In genomic region chr11:69121741-69122335, GRCm38 (mm10) we compare ENCODE assay signal across 8 mouse cellular contexts. TPM values are rescaled to one million over a fixed set of nuclear protein-coding genes. Genes with fewer than 3 reads are reported as not detected.
DNase-seq lines count a peak whose midpoint lies in the region; ATAC-seq and TF ChIP-seq lines count a peak whose summit lies in the region.

No protein-coding gene starts in this region.

- no peak for TF ChIP-seq EP300 in CH12.LX (IDR thresholded peaks at IDR 0.05; ENCODE audit: low read length)

- H3K36me3 ChIP-seq in heart, embryonic 14.5 days (ENCODE audit: control insufficient read depth, insufficient read depth, low read length), result no peaks in the 10 kb centered on the region
- no peaks in the 10 kb centered on the region for H3K36me3 ChIP-seq in CH12.LX (replicated peaks in 1 of 2; ENCODE audit: control insufficient read depth in 1 of 2, insufficient read depth in 1 of 2, low read length in 1 of 2)

- H3K79me2 ChIP-seq in CH12.LX (replicated peaks; ENCODE audit: control insufficient read depth, extremely low read depth, insufficient read depth, poor library complexity, severe bottlenecking), result no peaks in the 10 kb centered on the region

- in situ Hi-C loops in CH12.LX (cut with MboI; ENCODE audit: low pct_ligation_motif_present, low pct_unique_long_range_greater_than_20kb, low sequenced_read_pairs), result no loop called here

- intact Hi-C loops in heart, postnatal 36 days (cut with DNase I), result loop anchor here (1.0 kb wide), 1 partner anchor 30 kb away; no protein-coding TSS in a partner anchor

- no peak for TF ChIP-seq CTCF in CH12.LX (conservative IDR thresholded peaks at IDR 0.05 in 1 of 2, IDR thresholded peaks at IDR 0.05 in 1 of 2; ENCODE audit: low read depth in 2 of 2, low read length in 2 of 2)

- H3K27ac ChIP-seq in heart, embryonic 14.5 days (replicated peaks in 1 of 2; ENCODE audit: control insufficient read depth in 1 of 2, insufficient read depth in 1 of 2, low read depth in 2 of 2, low read length in 2 of 2), result peak overlapping the region; percentile 80 to 89; a peak in 3 of 4 replicates
- no peak overlapping the region for H3K27ac ChIP-seq in CH12.LX (ENCODE audit: insufficient read depth, low read depth)
- H3K27ac ChIP-seq in brown adipose tissue, adult 24 weeks (replicated peaks; ENCODE audit: low read depth, low read length), result 0 out of 2 replicates have a peak overlapping the region, but pooled peaks have one; percentile 38

- TF ChIP-seq POLR2A in CH12.LX (IDR thresholded peaks at IDR 0.05; ENCODE audit: low read depth, low read length), result no peak

- peaks cover 10 to 35% of the 10 kb centered on the region in 2 experiments for H3K4me1 ChIP-seq in heart, embryonic 14.5 days (ENCODE audit: control insufficient read depth in 2 of 2, insufficient read depth in 2 of 2, low read length in 2 of 2)
- H3K4me1 ChIP-seq in CH12.LX (ENCODE audit: control insufficient read depth in 1 of 2, insufficient read depth in 2 of 2), result peaks cover 5 to 52% of the 10 kb centered on the region in 2 experiments
- H3K4me1 ChIP-seq in brown adipose tissue, adult 24 weeks (ENCODE audit: control insufficient read depth, insufficient read depth, insufficient read length, low read length), result no peaks in the 10 kb centered on the region; the same call in 1 of the 2 replicates

- peak overlapping the region; percentile 84 for H3K4me2 ChIP-seq in heart, embryonic 14.5 days (ENCODE audit: low read length)
- H3K4me2 ChIP-seq in CH12.LX (ENCODE audit: insufficient read depth, low read depth, poor library complexity, severe bottlenecking), result peak overlapping the region; percentile 78

- ATAC-seq in heart, embryonic 14.5 days (ENCODE audit: insufficient number of reproducible peaks, insufficient read depth, low FRiP score, low read depth), result no peak
- no peak for ATAC-seq in granulocyte monocyte progenitor cell, adult 5-6 weeks (replicated peaks; ENCODE audit: poor library complexity, severe bottlenecking)

- DNase-seq in heart, postnatal 36 days, result no peak
- peak; percentile 27 for DNase-seq in CH12.LX (ENCODE audit: extremely low read depth)
- DNase-seq in induced T-regulatory cell, adult 2 months (ENCODE audit: low read depth), result peak; percentile 70
- DNase-seq in naive thymus-derived CD4-positive, alpha-beta T cell, adult 2 months (ENCODE audit: low read depth), result peak; percentile 62
- DNase-seq in urinary bladder, adult 18-20 months (ENCODE audit: low spot score in 2 of 2), result no peak

- H3K9me3 ChIP-seq in heart, embryonic 14.5 days (ENCODE audit: control insufficient read depth, low read length), result no peaks in the 10 kb centered on the region
- H3K9me3 ChIP-seq in CH12.LX (replicated peaks; ENCODE audit: low read length), result no peaks in the 10 kb centered on the region

- dilution Hi-C loops in CH12.LX (cut with MboI; ENCODE audit: extremely low pct_ligation_motif_present, extremely low pct_unique_long_range_greater_than_20kb, low sequenced_read_pairs), result no loop called here

- no peaks in the 10 kb centered on the region for H3K27me3 ChIP-seq in heart, embryonic 14.5 days (ENCODE audit: control insufficient read depth, insufficient read depth, low read length)
- peaks cover 61% of the 10 kb centered on the region for H3K27me3 ChIP-seq in CH12.LX (replicated peaks)

- H3K4me3 ChIP-seq in heart, embryonic 14.5 days (ENCODE audit: control insufficient read depth in 1 of 2, insufficient read depth in 1 of 2, low read depth in 1 of 2, low read length in 2 of 2), result peak overlapping the region; percentile 70 to 73
- peak overlapping the region; percentile 69 to 97 (median 76) for H3K4me3 ChIP-seq in CH12.LX (replicated peaks in 1 of 3; ENCODE audit: low read depth in 2 of 3, low read length in 2 of 3, poor library complexity in 1 of 3)
- peak overlapping the region; percentile 64 for H3K4me3 ChIP-seq in brown adipose tissue, adult 24 weeks (ENCODE audit: insufficient read depth, low read depth, low read length)

- under 1% methylated on average over 32 of the region's 32 CpGs for WGBS in heart, embryonic 14.5 days

- no peak for TF ChIP-seq RAD21 in CH12.LX (IDR thresholded peaks at IDR 0.05; ENCODE audit: low read depth, low read length)

- peak overlapping the region; percentile 77 for H3K9ac ChIP-seq in heart, embryonic 14.5 days (ENCODE audit: low read length)
- H3K9ac ChIP-seq in CH12.LX (ENCODE audit: insufficient read depth, low read depth), result peak overlapping the region; percentile 68

TF ChIP-seq in CH12.LX, 34 proteins besides CTCF, POLR2A, EP300 and RAD21 (continues in another document):
- TF ChIP-seq HCFC1 (IDR thresholded peaks at IDR 0.05; ENCODE audit: low read depth, low read length) (0 out of 2 replicates have a peak, but pooled peaks have one; percentile 14), MYC (IDR thresholded peaks at IDR 0.05; ENCODE audit: low read depth, low read length) (no peak), ZNF384 (IDR thresholded peaks at IDR 0.05; ENCODE audit: low read depth, low read length) (no peak), RCOR1 (conservative IDR thresholded peaks at IDR 0.05; ENCODE audit: low read depth, low read length) (no peak), JUN (IDR thresholded peaks at IDR 0.05; ENCODE audit: insufficient read depth, low read depth, low read length) (no peak), SIN3A (IDR thresholded peaks at IDR 0.05; ENCODE audit: low read length) (peak; percentile 2; the same call in 1 of the 2 replicates), MEF2A (IDR thresholded peaks at IDR 0.05; ENCODE audit: borderline replicate concordance, low read depth, low read length) (peak; percentile 10; the same call in 1 of the 2 replicates), USF1 (IDR thresholded peaks at IDR 0.05; ENCODE audit: low read depth, low read length) (no peak), NRF1 (IDR thresholded peaks at IDR 0.05; ENCODE audit: low read depth, low read length) (no peak), UBTF (IDR thresholded peaks at IDR 0.05; ENCODE audit: low read depth, low read length) (no peak), KAT2A (IDR thresholded peaks at IDR 0.05; ENCODE audit: insufficient replicate concordance, low read length) (no peak), USF2 (conservative IDR thresholded peaks at IDR 0.05; ENCODE audit: low read depth, low read length) (no peak), ZKSCAN1 (IDR thresholded peaks at IDR 0.05; ENCODE audit: borderline replicate concordance, low read depth, low read length) (no peak), E2F4 (IDR thresholded peaks at IDR 0.05; ENCODE audit: insufficient replicate concordance, low read depth, low read length) (no peak)

RNA-seq across cellular contexts. Expression of gene 9130213A22Rik, which starts 0.6 kb away (rescaled TPM):
- polyA plus RNA-seq in heart, embryonic 14.5 days (2014; fragmentation: Nextera tagmentation; extraction: Ambion mirVana), result 0.28 and 1.2 TPM in 2 replicates
- total RNA-seq in heart, postnatal 36 days (2021), result under 1 TPM in 1 of 2 experiments, not detected in 1; 0.22 TPM
- total RNA-seq in CH12.LX (2012; rRNA removed) (not detected in 2 replicates), CH12.LX (2014; rRNA removed) (not detected in 2 replicates)
- polyA plus RNA-seq in CH12.LX (2012; ENCODE audit: insufficient read length, low read depth), result not detected in 2 replicates
- polyA plus RNA-seq in brown adipose tissue, adult 24 weeks (2012; ENCODE audit: insufficient read depth, insufficient read length, missing spikeins), result 0.87 TPM in 1 of 2 replicates, not detected in the other
- 0.17 TPM in 1 of 2 replicates, not detected in the other for total RNA-seq in granulocyte monocyte progenitor cell, adult 5-6 weeks (2014; fragmentation: Nextera tagmentation)
- not detected in 2 replicates for total RNA-seq in granulocyte monocyte progenitor cell, adult 5-6 weeks (2017)

RNA-seq across cellular contexts. Expression of gene Hes7, which starts 1.6 kb away (rescaled TPM):
- polyA plus RNA-seq in heart, embryonic 14.5 days (2014; fragmentation: Nextera tagmentation; extraction: Ambion mirVana), result 0.43 and 0.47 TPM in 2 replicates
- not detected for total RNA-seq in heart, postnatal 36 days (2021)
- total RNA-seq in CH12.LX (2012; rRNA removed) (0.04 TPM in 1 of 2 replicates, not detected in the other), CH12.LX (2014; rRNA removed) (not detected in 2 replicates)
- not detected in 2 replicates for polyA plus RNA-seq in CH12.LX (2012; ENCODE audit: insufficient read length, low read depth)
- polyA plus RNA-seq in brown adipose tissue, adult 24 weeks (2012; ENCODE audit: insufficient read depth, insufficient read length, missing spikeins), result not detected in 2 replicates
- not detected in 2 replicates for total RNA-seq in granulocyte monocyte progenitor cell, adult 5-6 weeks (2014; fragmentation: Nextera tagmentation)
- total RNA-seq in granulocyte monocyte progenitor cell, adult 5-6 weeks (2017), result not detected in 2 replicates

RNA-seq across cellular contexts. Expression of gene Aloxe3, which starts 3.9 kb away (rescaled TPM):
- 0.09 and 0.15 TPM in 2 replicates for polyA plus RNA-seq in heart, embryonic 14.5 days (2014; fragmentation: Nextera tagmentation; extraction: Ambion mirVana)
- total RNA-seq in heart, postnatal 36 days (2021), result not detected
- total RNA-seq in CH12.LX (2012; rRNA removed), result 0.13 TPM in 1 of 2 replicates, not detected in the other
- total RNA-seq in CH12.LX (2014; rRNA removed), result not detected in 2 replicates
- 0.19 and 0.23 TPM in 2 replicates for polyA plus RNA-seq in CH12.LX (2012; ENCODE audit: insufficient read length, low read depth)
- not detected in 2 replicates for polyA plus RNA-seq in brown adipose tissue, adult 24 weeks (2012; ENCODE audit: insufficient read depth, insufficient read length, missing spikeins)
- not detected in 2 replicates for total RNA-seq in granulocyte monocyte progenitor cell, adult 5-6 weeks (2014; fragmentation: Nextera tagmentation)
- not detected in 2 replicates for total RNA-seq in granulocyte monocyte progenitor cell, adult 5-6 weeks (2017)

RNA-seq across cellular contexts. Expression of gene Per1, which starts 26.8 kb away (rescaled TPM):
- polyA plus RNA-seq in heart, embryonic 14.5 days (2014; fragmentation: Nextera tagmentation; extraction: Ambion mirVana), result 16.0 and 17.8 TPM in 2 replicates
- total RNA-seq in heart, postnatal 36 days (2021), result 10 to 100 TPM; 34.2 to 82.1 TPM
- total RNA-seq in CH12.LX (2012; rRNA removed), result 11.5 and 11.8 TPM in 2 replicates
- 2.8 and 3.2 TPM in 2 replicates for total RNA-seq in CH12.LX (2014; rRNA removed)
- 37.9 and 38.3 TPM in 2 replicates for polyA plus RNA-seq in CH12.LX (2012; ENCODE audit: insufficient read length, low read depth)
- 7.9 and 15.6 TPM in 2 replicates for polyA plus RNA-seq in brown adipose tissue, adult 24 weeks (2012; ENCODE audit: insufficient read depth, insufficient read length, missing spikeins)
- 10.3 and 11.7 TPM in 2 replicates for total RNA-seq in granulocyte monocyte progenitor cell, adult 5-6 weeks (2014; fragmentation: Nextera tagmentation)
- total RNA-seq in granulocyte monocyte progenitor cell, adult 5-6 weeks (2017), result 9.4 and 9.8 TPM in 2 replicates

RNA-seq across cellular contexts. Expression of gene Vamp2, which starts 33.5 kb away (rescaled TPM):
- 81.5 and 93.9 TPM in 2 replicates for polyA plus RNA-seq in heart, embryonic 14.5 days (2014; fragmentation: Nextera tagmentation; extraction: Ambion mirVana)
- 10 to 100 TPM; 50.5 to 72.7 TPM for total RNA-seq in heart, postnatal 36 days (2021)
- 8.0 and 8.2 TPM in 2 replicates for total RNA-seq in CH12.LX (2012; rRNA removed)
- total RNA-seq in CH12.LX (2014; rRNA removed), result 1.3 and 1.4 TPM in 2 replicates
- 26.0 and 26.7 TPM in 2 replicates for polyA plus RNA-seq in CH12.LX (2012; ENCODE audit: insufficient read length, low read depth)
- 42.0 and 54.9 TPM in 2 replicates for polyA plus RNA-seq in brown adipose tissue, adult 24 weeks (2012; ENCODE audit: insufficient read depth, insufficient read length, missing spikeins)
- 59.2 and 63.1 TPM in 2 replicates for total RNA-seq in granulocyte monocyte progenitor cell, adult 5-6 weeks (2014; fragmentation: Nextera tagmentation)
- 7.2 and 8.6 TPM in 2 replicates for total RNA-seq in granulocyte monocyte progenitor cell, adult 5-6 weeks (2017)

Comparison
In these comparisons a context has a peak if more than half of its experiments do, and no peak if none do; other contexts are left out.
1. DNase-seq: peak in CH12.LX (single experiment), induced T-regulatory cell, adult 2 months (single experiment) and naive thymus-derived CD4-positive, alpha-beta T cell, adult 2 months (single experiment); none in heart, postnatal 36 days (0 of 2) and urinary bladder, adult 18-20 months (0 of 2).
2. Peak in every context shown above with its lines, with median percentiles within 50 percentile points of each other: H3K4me3 ChIP-seq.